Mouse (Mus musculus) heart, embryonic 14.5 days (tissue): Measurements from ENCODE around the gene Nkx2-5. TPM values are rescaled to one million over a fixed set of nuclear protein-coding genes. Genes with fewer than 3 reads are reported as not detected.

ENCODE experiments used
- ATAC-seq: fragments of 200-750 bp; cut with Nextera tagmentation; 2 replicates; pipeline ENCODE4 v1.8.0; 2017; ENCODE audit warnings: low read depth, moderate TSS enrichment; ENCODE audit not compliant: insufficient number of reproducible peaks, insufficient read depth, low FRiP score
- H3K27ac ChIP-seq, 2 experiments: fragments of 200-500 bp in 1 of 2; fragments of 300-500 bp in 1 of 2; sonication (generic) in 1 of 2; replicated peaks in 1 of 2; 2 replicates each; pipeline ENCODE4 v1.5.1; 2012 to 2014; ENCODE audit warnings: low read depth in 2 of 2, low read length in 2 of 2, control low read depth in 1 of 2, mild to moderate bottlenecking in 1 of 2, mixed read lengths in 1 of 2; ENCODE audit not compliant: control insufficient read depth in 1 of 2, insufficient read depth in 1 of 2
- H3K27me3 ChIP-seq: fragments of 300-500 bp; sonication (generic); 2 replicates; pipeline ENCODE4 v1.6.1; 2014; ENCODE audit warnings: mild to moderate bottlenecking, low read length, control low read depth; ENCODE audit not compliant: control insufficient read depth, insufficient read depth
- H3K36me3 ChIP-seq: fragments of 300-500 bp; sonication (generic); 2 replicates; pipeline ENCODE4 v1.6.1; 2014; ENCODE audit warnings: mild to moderate bottlenecking, control low read depth, low read length, mixed read lengths; ENCODE audit not compliant: control insufficient read depth, insufficient read depth
- H3K4me1 ChIP-seq, 2 experiments: fragments of 200-500 bp in 1 of 2; fragments of 300-500 bp in 1 of 2; sonication (generic) in 1 of 2; 2 replicates each; pipeline ENCODE4 v1.6.1; 2012 to 2014; ENCODE audit warnings: low read length in 2 of 2, control low read depth in 1 of 2, mixed read lengths in 1 of 2; ENCODE audit not compliant: control insufficient read depth in 2 of 2, insufficient read depth in 2 of 2
- H3K4me2 ChIP-seq: fragments of 300-500 bp; sonication (generic); 2 replicates; pipeline ENCODE4 v1.6.1; 2014; ENCODE audit warnings: mild to moderate bottlenecking, low read length
- H3K4me3 ChIP-seq, 2 experiments: fragments of 200-500 bp in 1 of 2; fragments of 300-500 bp in 1 of 2; sonication (generic) in 1 of 2; 2 replicates each; pipeline ENCODE4 v1.5.1; 2012 to 2014; ENCODE audit warnings: low read length in 2 of 2, mild to moderate bottlenecking in 2 of 2, control low read depth in 1 of 2, low read depth in 1 of 2, moderate library complexity in 1 of 2; ENCODE audit not compliant: control insufficient read depth in 1 of 2, insufficient read depth in 1 of 2
- H3K9ac ChIP-seq: fragments of 300-500 bp; sonication (generic); 2 replicates; pipeline ENCODE4 v1.6.1; 2014; ENCODE audit warnings: mild to moderate bottlenecking, low read length
- H3K9me3 ChIP-seq: fragments of 300-500 bp; sonication (generic); 2 replicates; pipeline ENCODE4 v1.6.1; 2016; ENCODE audit warnings: low read length, control low read depth; ENCODE audit not compliant: control insufficient read depth
- WGBS: fragments of 180-500 bp; shearing (Covaris S2); extraction: QIAGEN DNeasy Blood & Tissue Kit; methylation state at CpG from one replicate; pipeline ENCODE4 v1.1.7; 2014; 5-methylcytosine and 5-hydroxymethylcytosine counted together
- polyA plus RNA-seq: library from polyadenylated mRNA; unstranded; fragments of >200 nt; fragmentation: Nextera tagmentation; extraction: Ambion mirVana; gene quantifications from 2 replicates; pipeline ENCODE4 v1.2.1, GENCODE M21; 2014

The Nkx2-5 gene
- polyA plus RNA-seq, 1 experiment from 2014 or later: 177 TPM

DNA sequence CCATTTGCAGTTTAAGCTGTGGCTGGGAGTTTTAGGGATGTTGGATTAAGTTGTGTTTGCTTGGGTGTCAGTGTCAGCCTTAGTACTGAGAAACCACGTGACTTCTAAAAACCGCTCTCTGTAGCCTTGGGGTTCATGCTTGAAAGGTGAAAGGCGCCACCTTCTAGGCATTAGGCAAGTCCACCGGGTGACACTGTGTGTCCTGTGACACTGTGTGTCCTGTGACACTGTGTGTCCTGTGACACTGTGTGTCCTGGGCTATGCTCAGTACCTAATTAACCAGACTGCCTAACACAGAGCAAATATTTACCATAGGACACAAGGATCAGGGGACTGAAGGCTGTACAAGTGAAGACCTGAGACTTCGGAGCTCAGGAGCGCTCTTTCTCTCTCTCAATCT is 38.8 kb upstream of the Nkx2-5 start:
- Histone ChIP-seq H3K9ac (peak overlapping the region; percentile 74), H3K4me2 (peak overlapping the region; percentile 87; the same call in 1 of the 2 replicates), H3K27me3 (no peaks in the 10 kb centered on the region), H3K27ac (peak overlapping the region in 1 of 2 experiments; percentile 95; a peak in 2 of 4 replicates), H3K4me1 (peaks cover 34 to 52% of the 10 kb centered on the region in 2 experiments), H3K9me3 (0 out of 2 replicates have a peak, but pooled peaks cover 9% of the 10 kb centered on the region), H3K4me3 (no peak overlapping the region), H3K36me3 (peaks cover 5% of the 10 kb centered on the region; the same call in 1 of the 2 replicates)
- WGBS: 83% methylated on average over 6 of the region's 6 CpGs
- ATAC-seq: no peak

- H3K4me1 ChIP-seq: peaks cover 30 to 48% of the 10 kb centered on the region in 2 experiments
- no peak overlapping the region for H3K4me3 ChIP-seq
- H3K9ac ChIP-seq: no peak overlapping the region
- 0 out of 2 replicates have a peak, but pooled peaks cover 9% of the 10 kb centered on the region for H3K9me3 ChIP-seq
- peaks cover 5% of the 10 kb centered on the region; the same call in 1 of the 2 replicates for H3K36me3 ChIP-seq
- H3K4me2 ChIP-seq: no peak overlapping the region
- no peaks in the 10 kb centered on the region for H3K27me3 ChIP-seq
- WGBS: 68% methylated on average over 1 of the region's 1 CpGs
- ATAC-seq: no peak
- H3K27ac ChIP-seq: no peak overlapping the region; a peak in 1 of 4 replicates
Measured at GRCm38 (mm10) chr17:26882706-26883105, 37.9 kb upstream of the Nkx2-5 start.

DNA sequence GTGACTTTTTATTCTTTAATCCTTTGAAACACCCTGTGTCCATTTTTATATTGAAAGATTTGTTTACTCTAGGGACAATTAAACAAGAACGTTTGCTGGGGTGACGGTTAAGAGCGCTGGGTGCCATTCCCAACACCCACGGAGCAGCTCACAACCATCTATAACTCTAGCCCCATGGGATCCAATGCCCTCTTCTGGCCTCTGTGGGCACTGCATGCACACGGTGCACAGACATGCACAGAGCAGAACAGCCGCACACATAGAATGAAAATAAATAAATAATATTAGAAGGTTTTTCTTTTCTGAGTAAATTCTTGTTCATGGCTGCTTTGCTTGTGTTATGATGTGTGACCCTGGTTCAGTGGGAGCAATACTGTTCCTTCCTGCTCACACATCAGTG is 34.4 kb upstream of the Nkx2-5 start:
- Histone ChIP-seq H3K9ac (no peak overlapping the region), H3K27ac (peak overlapping the region; percentile 15 to 63), H3K27me3 (no peaks in the 10 kb centered on the region), H3K4me1 (peaks cover 27 to 34% of the 10 kb centered on the region in 2 experiments), H3K36me3 (peaks cover 5% of the 10 kb centered on the region; the same call in 1 of the 2 replicates), H3K9me3 (0 out of 2 replicates have a peak, but pooled peaks cover 9% of the 10 kb centered on the region), H3K4me2 (no peak overlapping the region), H3K4me3 (no peak overlapping the region)
- ATAC-seq: no peak
- 90% methylated on average over 6 of the region's 6 CpGs for WGBS

DNA sequence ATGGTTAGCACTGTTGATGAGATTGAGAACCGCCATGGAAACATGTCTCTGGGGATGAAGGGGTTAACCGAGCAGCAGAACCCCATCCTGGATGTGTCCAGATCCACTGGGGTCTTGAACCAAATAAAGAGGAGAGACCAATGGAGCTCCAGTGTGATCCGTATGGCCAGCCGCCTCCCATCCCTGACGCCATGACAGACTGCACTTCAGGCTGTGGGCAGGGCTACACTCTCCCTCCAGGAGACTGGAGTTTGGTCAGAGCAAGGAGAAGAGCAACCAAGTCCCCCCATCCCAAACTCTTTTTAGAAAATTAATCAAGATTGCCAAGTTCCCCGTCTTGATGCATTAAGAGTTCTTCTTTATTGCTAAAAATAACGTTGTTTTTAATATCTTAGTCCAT is 33.1 kb upstream of the Nkx2-5 start:
- Histone ChIP-seq H3K4me3 (no peak overlapping the region), H3K27ac (peak overlapping the region; percentile 60 to 63; a peak in 3 of 4 replicates), H3K4me2 (no peak overlapping the region; the same call in 1 of the 2 replicates), H3K36me3 (peaks cover 5% of the 10 kb centered on the region; the same call in 1 of the 2 replicates), H3K9ac (no peak overlapping the region), H3K27me3 (no peaks in the 10 kb centered on the region), H3K9me3 (0 out of 2 replicates have a peak, but pooled peaks cover 9% of the 10 kb centered on the region), H3K4me1 (peaks cover 25 to 33% of the 10 kb centered on the region in 2 experiments)
- no peak for ATAC-seq
- 59% methylated on average over 7 of the region's 7 CpGs for WGBS

DNA sequence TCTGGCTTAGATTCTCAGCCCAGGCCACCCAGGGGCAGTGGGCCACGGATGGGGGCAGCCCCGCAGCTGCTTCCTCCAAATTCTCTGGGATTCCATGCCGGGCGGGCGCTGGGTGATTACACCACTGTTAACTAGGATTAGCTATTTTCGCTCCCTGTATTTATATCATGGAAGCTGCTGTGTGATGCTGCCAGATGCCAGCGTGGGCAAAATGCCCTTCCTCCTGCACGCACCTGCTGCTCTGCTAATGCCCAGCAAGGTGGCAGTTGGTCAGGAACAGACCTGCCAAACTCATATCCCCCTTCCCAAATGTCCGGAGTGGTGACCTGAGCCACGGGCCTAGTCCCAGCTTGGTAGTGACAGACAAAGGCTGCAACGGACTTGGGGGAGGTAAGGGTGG is 29.7 kb upstream of the Nkx2-5 start:
- Histone ChIP-seq H3K4me3 (no peak overlapping the region), H3K4me2 (no peak overlapping the region), H3K27me3 (no peaks in the 10 kb centered on the region), H3K27ac (peak overlapping the region; percentile 72 to 73), H3K9ac (0 out of 2 replicates have a peak overlapping the region, but pooled peaks have one; percentile 36), H3K9me3 (no peaks in the 10 kb centered on the region), H3K36me3 (no peaks in the 10 kb centered on the region), H3K4me1 (peaks cover 32% of the 10 kb centered on the region in 2 experiments)
- WGBS: 56% methylated on average over 11 of the region's 11 CpGs
- no peak for ATAC-seq

- Histone ChIP-seq H3K9me3 (no peaks in the 10 kb centered on the region), H3K36me3 (no peaks in the 10 kb centered on the region), H3K4me1 (peaks cover 37 to 40% of the 10 kb centered on the region in 2 experiments), H3K27me3 (no peaks in the 10 kb centered on the region), H3K9ac (no peak overlapping the region), H3K27ac (peak overlapping the region; percentile 58 to 73; a peak in 2 of 4 replicates), H3K4me3 (no peak overlapping the region), H3K4me2 (no peak overlapping the region)
- WGBS: 56% methylated on average over 8 of the region's 8 CpGs
- ATAC-seq: no peak
Measured at GRCm38 (mm10) chr17:26873502-26873901, 28.7 kb upstream of the Nkx2-5 start.

GRCm38 (mm10) chr17:26872870-26873269 is 28.1 kb upstream of the Nkx2-5 start:
- WGBS: 57% methylated on average over 3 of the region's 3 CpGs
- H3K36me3 ChIP-seq: no peaks in the 10 kb centered on the region
- no peaks in the 10 kb centered on the region for H3K27me3 ChIP-seq
- peaks cover 39 to 41% of the 10 kb centered on the region in 2 experiments for H3K4me1 ChIP-seq
- no peak overlapping the region for H3K9ac ChIP-seq
- H3K9me3 ChIP-seq: no peaks in the 10 kb centered on the region
- ATAC-seq: no peak
- no peak overlapping the region for H3K4me3 ChIP-seq
- H3K4me2 ChIP-seq: no peak overlapping the region
- peak overlapping the region; percentile 58 to 73; a peak in 3 of 4 replicates for H3K27ac ChIP-seq
